Mouse (Mus musculus) spleen, adult 2 months (tissue): ENCODE data around the gene 1110057P08Rik. TPM values are rescaled to one million over a fixed set of nuclear protein-coding genes. Genes with fewer than 3 reads are reported as not detected.
"Not testable (repeated sequence)": the region's sequence is repeated elsewhere in the genome, so short reads cannot be mapped to it uniquely, and the experiment has no call there.

ENCODE experiments used
- DNase-seq, 2 experiments: peaks; one replicate each; pipeline versions ENCODE4 v3.0.0 to v3.0.0-alpha.2; 2012 to 2021; ENCODE audit warnings: low spot score in 2 of 2, low read depth in 1 of 2
- H3K27ac ChIP-seq: fragments of 200-500 bp; 2 replicates; pipeline ENCODE4 v1.5.1; 2012; ENCODE audit warnings: low read length, inconsistent platforms; ENCODE audit not compliant: insufficient read depth
- H3K27me3 ChIP-seq: fragments of 200-500 bp; 2 replicates; pipeline ENCODE4 v1.6.1; 2012; ENCODE audit warnings: mild to moderate bottlenecking, moderate library complexity, low read length, inconsistent platforms; ENCODE audit not compliant: control insufficient read depth, insufficient read depth
- H3K36me3 ChIP-seq: fragments of 200-500 bp; 2 replicates; pipeline ENCODE4 v1.6.1; 2012; ENCODE audit warnings: mild to moderate bottlenecking, low read length, inconsistent platforms; ENCODE audit not compliant: control insufficient read depth, insufficient read depth
- H3K4me1 ChIP-seq: fragments of 200-500 bp; 2 replicates; pipeline ENCODE4 v1.6.1; 2011; ENCODE audit warnings: inconsistent platforms; ENCODE audit not compliant: control insufficient read depth, insufficient read depth, insufficient read length
- H3K4me3 ChIP-seq: fragments of 200-500 bp; 2 replicates; pipeline ENCODE4 v1.5.1; 2011; ENCODE audit warnings: mild to moderate bottlenecking, inconsistent platforms; ENCODE audit not compliant: insufficient read depth, insufficient read length; ENCODE audit errors: extremely low read depth
- CTCF ChIP-seq: fragments of 200-500 bp; IDR thresholded peaks from 2 replicates; pipeline ENCODE4 v1.5.1; 2011; ENCODE audit warnings: mild to moderate bottlenecking, inconsistent platforms; ENCODE audit not compliant: insufficient read depth, insufficient read length, insufficient replicate concordance; ENCODE audit errors: extremely low read depth
- POLR2A ChIP-seq: fragments of 200-500 bp; IDR thresholded peaks from 2 replicates; pipeline ENCODE4 v1.6.1; 2011; ENCODE audit warnings: low read depth, low read length, inconsistent platforms
- WGBS: fragments of 180-500 bp; shearing (Covaris S2); methylation state at CpG from one replicate; pipeline ENCODE4 v1.1.7; 2018; 5-methylcytosine and 5-hydroxymethylcytosine counted together
- polyA plus RNA-seq: library from polyadenylated mRNA; depleted of rRNA; stranded (reverse); fragments of >200 nt; gene quantifications from 2 replicates; pipeline ENCODE4 v1.2.3, GENCODE M21; 2012; rRNA removed

The 1110057P08Rik gene
- polyA plus RNA-seq, result not detected in 2 replicates

DNA sequence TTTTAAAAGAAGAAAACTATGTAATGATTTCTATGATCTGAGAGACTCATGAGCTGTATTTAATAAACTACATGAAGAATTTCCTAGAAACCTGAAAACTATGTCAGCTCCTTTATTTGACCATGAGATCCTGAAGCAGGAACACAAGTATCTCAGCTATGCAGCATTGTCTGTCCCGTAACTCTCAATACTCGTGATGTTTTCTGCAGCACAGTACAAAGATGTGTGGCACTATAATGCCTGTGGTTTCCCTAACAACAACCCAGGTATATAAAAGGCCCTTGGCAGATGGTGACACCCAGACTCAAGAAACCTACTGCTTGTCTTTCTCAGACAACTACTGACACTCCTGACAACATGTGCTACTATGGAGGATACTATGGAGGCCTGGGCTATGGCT, at the start of gene 1110057P08Rik:
1110057P08Rik (plus strand) TSS at position 301 of the 400 bp plus-strand sequence.
- Histone ChIP-seq H3K4me1 (no peaks in the 10 kb centered on the region), H3K36me3 (no peaks in the 10 kb centered on the region), H3K4me3 (no peak within 1 kb of the TSS), H3K27ac (no peak within 1 kb of the TSS), H3K27me3 (no peaks in the 10 kb centered on the region)
- TF ChIP-seq POLR2A, result no peak
- TF ChIP-seq CTCF, result no peak
- WGBS, result 78% methylated on average over 2 of the region's 2 CpGs
- DNase-seq, result no peak

DNA sequence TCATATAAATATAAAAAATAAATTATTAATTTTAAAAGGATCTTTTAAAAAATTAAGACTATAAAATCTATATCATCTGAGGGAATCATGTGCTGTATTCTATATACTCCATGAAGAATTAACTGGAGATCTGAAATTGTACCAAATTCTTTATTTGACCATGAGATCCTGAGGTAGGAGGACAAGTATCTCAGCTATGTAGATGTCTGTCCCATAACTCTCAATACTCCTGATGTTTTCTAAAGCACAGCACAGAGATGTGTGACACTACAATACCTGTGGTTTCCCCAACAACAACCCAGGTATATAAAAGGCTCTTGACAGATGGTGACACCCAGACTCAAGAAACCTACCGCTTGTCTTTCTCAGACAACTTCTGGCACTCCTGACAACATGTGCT, 34.0 kb upstream of the 1110057P08Rik start, which contains the start of gene Gm6358:
Gm6358 (plus strand) TSS at position 301 of the 400 bp plus-strand sequence.
- 89% methylated on average over 1 of the region's 1 CpGs for WGBS
- no peaks in the 10 kb centered on the region for H3K27me3 ChIP-seq

DNA sequence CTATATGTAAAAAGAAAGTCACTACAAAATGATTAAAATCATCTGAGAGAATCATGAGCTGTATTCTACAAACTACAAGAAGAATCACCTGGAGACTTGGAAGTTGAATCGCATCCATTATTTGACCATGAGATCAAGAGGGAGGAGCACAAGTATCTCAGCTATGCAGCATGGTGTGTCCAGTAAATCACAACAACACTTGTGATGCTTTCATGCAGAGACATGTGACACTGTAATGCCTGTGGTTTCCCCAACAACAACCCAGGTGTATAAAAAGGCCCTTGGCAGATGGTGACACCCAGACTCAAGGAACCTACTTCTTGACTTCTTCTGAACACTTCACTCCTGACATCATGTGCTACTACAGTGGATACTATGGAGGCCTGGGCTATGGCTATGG, 23.7 kb upstream of the 1110057P08Rik start, which contains the start of gene Gm10061:
Gm10061 (plus strand) TSS at position 301 of the 400 bp plus-strand sequence.
- H3K27ac ChIP-seq, result no peak within 1 kb of the TSS
- no peak within 1 kb of the TSS for H3K4me3 ChIP-seq
- TF ChIP-seq CTCF (no peak), POLR2A (no peak)
- no peak for DNase-seq
- H3K36me3 ChIP-seq, result no peaks in the 10 kb centered on the region
- H3K27me3 ChIP-seq, result no peaks in the 10 kb centered on the region
- WGBS, result 88% methylated on average over 1 of the region's 1 CpGs
- H3K4me1 ChIP-seq, result no peaks in the 10 kb centered on the region

More for the DNA sequence above, 34.0 kb upstream of the 1110057P08Rik start, which contains the start of gene Gm6358:
- Histone ChIP-seq H3K27ac (no peak within 1 kb of the TSS), H3K36me3 (no peaks in the 10 kb centered on the region), H3K4me3 (no peak within 1 kb of the TSS), H3K4me1 (no peaks in the 10 kb centered on the region)
- DNase-seq, result no peak
- TF ChIP-seq POLR2A (no peak), CTCF (no peak)

DNA sequence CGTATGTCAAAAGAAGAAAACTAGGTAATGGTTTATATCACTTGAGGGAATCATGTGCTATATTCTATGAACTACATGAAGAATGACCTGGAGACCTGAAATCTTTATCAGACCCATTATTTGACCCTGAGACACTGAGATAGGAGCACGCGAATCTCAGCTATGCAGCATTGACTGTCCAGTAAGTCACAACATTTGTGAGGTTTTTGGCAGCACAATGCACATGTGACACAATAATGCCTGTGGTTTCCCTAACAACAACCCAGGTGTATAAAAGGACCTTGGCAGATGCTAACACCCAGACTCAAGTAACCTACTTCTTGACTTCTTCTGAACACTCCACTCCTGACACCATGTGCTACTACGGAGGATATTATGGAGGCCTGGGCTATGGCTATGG, 16.9 kb upstream of the 1110057P08Rik start, which contains the start of gene Gm9789:
Gm9789 (plus strand) TSS at position 301 of the 400 bp plus-strand sequence.
- 84% methylated on average over 4 of the region's 4 CpGs for WGBS
- H3K27ac ChIP-seq, result no peak within 1 kb of the TSS

DNA sequence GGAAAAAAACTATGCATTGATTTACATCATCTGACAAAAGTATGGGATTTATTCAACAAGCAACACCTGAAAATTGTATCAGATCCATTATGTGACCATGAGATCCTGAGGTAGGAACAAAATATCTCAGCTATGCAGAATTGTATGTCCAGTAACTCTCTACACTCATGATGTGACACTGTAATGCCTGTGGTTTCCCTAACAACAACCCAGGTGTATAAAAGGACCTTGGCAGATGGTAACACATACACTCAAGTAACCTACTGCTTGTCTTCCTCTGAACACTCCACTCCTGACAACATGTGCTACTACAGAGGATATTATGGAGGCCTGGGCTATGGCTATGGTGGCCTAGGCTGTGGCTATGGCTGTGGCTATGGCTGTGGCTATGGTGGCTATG, 5.3 kb upstream of the 1110057P08Rik start, which contains the start of gene Gm7735:
Gm7735 (plus strand) TSS at position 301 of the 400 bp plus-strand sequence.
- not testable (repeated sequence) for DNase-seq, H3K27ac ChIP-seq, H3K27me3 ChIP-seq, H3K36me3 ChIP-seq, H3K4me3 ChIP-seq, H3K4me1 ChIP-seq

More for the DNA sequence above, 16.9 kb upstream of the 1110057P08Rik start, which contains the start of gene Gm9789:
- Histone ChIP-seq H3K4me1 (no peaks in the 10 kb centered on the region), H3K36me3 (no peaks in the 10 kb centered on the region), H3K27me3 (no peaks in the 10 kb centered on the region), H3K4me3 (no peak within 1 kb of the TSS)
- TF ChIP-seq POLR2A (no peak), CTCF (no peak)
- no peak for DNase-seq

DNA sequence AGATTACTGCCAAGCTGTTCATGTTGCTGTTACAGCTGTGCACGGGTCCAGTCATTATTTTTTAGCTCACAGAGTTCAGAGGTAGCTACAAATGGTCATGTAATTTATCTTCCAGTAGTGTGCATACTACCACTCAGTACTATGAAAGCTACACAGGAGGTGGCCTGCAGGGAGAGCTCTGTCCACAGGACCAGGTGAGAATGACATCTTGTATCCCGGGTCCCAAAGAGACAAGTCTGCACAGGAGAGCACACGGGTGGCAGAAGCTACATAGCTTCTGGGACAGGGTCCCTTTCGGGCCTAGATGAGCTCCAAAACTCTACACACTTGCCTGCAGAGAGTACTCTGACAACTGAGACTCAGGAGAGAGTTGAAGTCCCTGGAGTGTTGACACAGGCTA, 14.1 kb downstream of the 1110057P08Rik start:
- no peak overlapping the region for H3K27ac ChIP-seq

DNA sequence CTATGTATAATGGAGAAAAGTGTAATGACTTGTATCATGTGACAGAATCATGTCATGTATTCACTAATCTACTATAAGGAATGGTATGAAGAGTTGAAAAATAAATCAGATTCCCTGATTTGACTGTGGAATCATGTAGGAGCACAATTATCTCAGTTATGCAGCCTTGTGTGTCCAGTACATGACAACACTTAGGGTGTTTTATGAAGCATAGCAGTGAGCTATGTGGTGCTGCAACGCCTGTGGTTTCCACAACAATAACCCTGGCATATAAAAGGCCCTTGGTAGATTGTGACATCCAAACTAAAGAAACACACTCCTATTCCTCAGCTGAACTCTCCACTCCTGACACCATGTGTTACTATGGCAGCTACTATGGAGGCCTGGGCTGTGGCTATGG, 31.0 kb downstream of the 1110057P08Rik start, which contains the start of gene Krtap20-2:
Krtap20-2 (plus strand) TSS at position 301 of the 400 bp plus-strand sequence.
- Histone ChIP-seq H3K4me1 (no peaks in the 10 kb centered on the region), H3K27ac (no peak within 1 kb of the TSS), H3K27me3 (no peaks in the 10 kb centered on the region), H3K36me3 (no peaks in the 10 kb centered on the region), H3K4me3 (no peak within 1 kb of the TSS)
- TF ChIP-seq CTCF (no peak), POLR2A (no peak)
- no peak for DNase-seq
- whole genome bisulfite sequencing, result 50% methylated on average over 1 of the region's 1 CpGs

More for the DNA sequence above, 14.1 kb downstream of the 1110057P08Rik start:
- no peaks in the 10 kb centered on the region for H3K4me1 ChIP-seq
- TF ChIP-seq CTCF, result no peak
- no peak for TF ChIP-seq POLR2A
- no peaks in the 10 kb centered on the region for H3K27me3 ChIP-seq
- DNase-seq, result no peak
- H3K36me3 ChIP-seq, result no peaks in the 10 kb centered on the region
- H3K4me3 ChIP-seq, result no peak overlapping the region
- WGBS, result 81% methylated on average over 4 of the region's 4 CpGs

Other genes starting within 250 kb of the 1110057P08Rik start
- gene Krtap19-9b, start 242.5 kb upstream of the 1110057P08Rik start, polyA plus RNA-seq, result not detected in 2 replicates
- gene Krtap16-3, start 211.9 kb upstream of the 1110057P08Rik start, polyA plus RNA-seq, result not detected in 2 replicates
- gene Krtap22-2, start 164.0 kb upstream of the 1110057P08Rik start, polyA plus RNA-seq, result not detected in 2 replicates
- gene Gm10229, start 159.5 kb upstream of the 1110057P08Rik start, polyA plus RNA-seq, result not detected in 2 replicates
- not detected in 2 replicates for gene Krtap6-1, start 143.0 kb upstream of the 1110057P08Rik start, polyA plus RNA-seq
- not detected in 2 replicates for gene Gm10228, start 133.3 kb upstream of the 1110057P08Rik start, polyA plus RNA-seq
- gene Krtap6-5, start 126.9 kb upstream of the 1110057P08Rik start, polyA plus RNA-seq, result not detected in 2 replicates
- not detected in 2 replicates for gene 1110025L11Rik, start 110.7 kb upstream of the 1110057P08Rik start, polyA plus RNA-seq
- gene Krtap6-3, start 90.7 kb upstream of the 1110057P08Rik start, polyA plus RNA-seq, result not detected in 2 replicates
- gene Gm6358, start 33.9 kb upstream of the 1110057P08Rik start, polyA plus RNA-seq, result not detected in 2 replicates
- gene Gm10061, start 23.6 kb upstream of the 1110057P08Rik start, polyA plus RNA-seq, result not detected in 2 replicates
- gene Gm9789, start 16.8 kb upstream of the 1110057P08Rik start, polyA plus RNA-seq, result not detected in 2 replicates
- gene Gm7735, start 5.2 kb upstream of the 1110057P08Rik start, polyA plus RNA-seq, result not detected in 2 replicates
- gene Krtap20-2, start 31.1 kb downstream of the 1110057P08Rik start, polyA plus RNA-seq, result not detected in 2 replicates
- not detected in 2 replicates for gene Krtap21-1, start 229.1 kb downstream of the 1110057P08Rik start, polyA plus RNA-seq
- not detected in 2 replicates for gene Krtap6-2, start 245.4 kb downstream of the 1110057P08Rik start, polyA plus RNA-seq